Mouse (Mus musculus): Measurements from ENCODE around the gene Ttc4.

The Ttc4 gene

DNA sequence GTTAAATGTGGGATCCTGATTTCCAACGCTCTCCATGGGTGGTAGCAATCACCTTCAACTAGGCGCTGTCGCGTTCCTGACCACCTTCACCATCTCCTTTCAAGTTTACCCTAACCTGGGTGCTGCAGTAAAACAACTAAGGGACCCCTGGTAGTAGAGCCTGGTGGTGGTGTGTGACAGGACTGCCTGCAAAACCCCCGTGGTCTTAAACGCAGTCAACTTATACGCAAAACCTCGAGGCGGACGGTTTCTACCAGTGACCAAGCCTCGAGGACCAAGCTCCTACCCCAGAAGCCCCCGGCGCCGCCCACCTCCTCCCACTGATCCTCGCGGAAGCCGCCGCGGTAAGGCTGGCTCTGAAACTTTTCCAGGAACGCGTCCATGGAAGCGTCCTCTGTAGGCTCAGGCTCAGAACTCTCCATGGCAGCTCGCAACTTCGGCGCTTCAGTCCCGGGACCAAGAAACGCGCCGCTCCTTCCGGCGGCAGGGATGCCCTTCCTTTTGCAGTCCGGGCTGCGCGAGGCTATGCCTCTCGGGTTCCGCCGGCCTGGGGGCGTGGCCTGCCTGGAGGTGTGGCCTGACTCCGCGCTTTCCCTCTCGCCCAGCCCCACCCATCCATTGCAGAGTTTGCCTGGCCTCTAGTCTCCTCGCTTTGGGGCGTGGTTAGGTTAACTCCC, at the start of gene Ttc4:
Gene Ttc4, minus strand, starts transcription at position 503 of the 677 bp plus-strand sequence.
- peak; percentile 86 to 92 for DNase-seq (ENCODE audit: low spot score in 2 of 2)

DNA sequence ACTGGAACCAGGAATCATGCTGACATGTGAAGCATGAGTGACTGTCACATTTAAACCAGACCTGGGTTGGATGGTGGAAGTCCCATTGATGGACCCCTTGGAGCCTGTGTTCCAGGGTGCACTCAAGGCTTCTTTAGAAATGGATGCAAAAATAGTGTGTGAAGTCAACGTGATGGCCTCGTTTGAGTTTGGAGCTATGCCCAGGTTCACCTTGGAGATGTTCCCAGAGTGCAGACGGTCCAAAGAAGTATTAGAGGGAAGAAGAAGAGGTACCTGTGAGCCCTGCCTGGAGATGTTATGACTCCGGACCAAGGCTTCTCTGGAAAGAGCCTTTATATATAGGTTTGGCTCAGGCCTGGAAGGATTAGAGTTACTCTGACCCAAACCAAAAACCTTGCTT, 41.9 kb upstream of the Ttc4 start:
- DNase-seq (ENCODE audit: low spot score in 2 of 2) = no peak

DNA sequence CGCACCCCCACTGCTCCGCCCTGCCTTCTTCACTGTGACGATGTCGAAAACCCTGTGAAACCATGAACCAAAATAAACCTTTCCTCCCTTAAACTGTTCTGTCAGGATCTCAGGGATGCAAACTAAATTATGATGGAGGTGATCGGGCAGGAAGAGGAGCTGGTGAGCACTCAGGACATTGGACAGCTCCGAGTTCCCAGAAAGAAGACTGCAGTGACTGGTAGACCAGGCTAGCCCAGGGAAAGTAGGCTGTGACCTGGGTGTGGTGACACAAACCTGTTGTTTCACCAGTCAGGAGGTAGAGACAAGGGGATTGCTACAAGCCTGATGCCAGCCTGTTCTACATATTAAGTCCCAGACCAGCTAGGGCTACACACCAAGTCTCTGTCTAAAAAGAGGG, 34.9 kb upstream of the Ttc4 start:
- DNase-seq (ENCODE audit: low spot score in 2 of 2) = no peak

DNA sequence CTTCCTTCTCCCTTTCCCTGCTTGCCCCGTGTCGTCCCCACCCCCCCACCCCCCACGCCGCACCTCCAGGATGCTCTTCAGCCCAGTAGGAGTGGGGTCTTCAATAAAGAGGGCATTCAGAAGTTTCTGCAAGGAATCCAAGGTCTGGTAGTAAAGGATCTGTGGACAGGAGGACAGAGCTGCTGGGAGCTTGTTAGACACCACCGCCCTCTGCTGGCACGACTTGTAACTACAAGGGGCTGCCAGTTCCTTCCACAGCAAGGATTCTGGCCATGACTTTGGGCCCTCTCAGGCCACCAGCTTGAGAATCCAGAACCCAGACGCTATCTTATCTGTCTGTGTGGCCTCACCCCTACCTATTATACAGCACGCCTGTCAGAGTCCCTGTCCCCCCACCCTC, 29.7 kb upstream of the Ttc4 start:
- DNase-seq (ENCODE audit: low spot score in 2 of 2) = peak; percentile 62 to 85

DNA sequence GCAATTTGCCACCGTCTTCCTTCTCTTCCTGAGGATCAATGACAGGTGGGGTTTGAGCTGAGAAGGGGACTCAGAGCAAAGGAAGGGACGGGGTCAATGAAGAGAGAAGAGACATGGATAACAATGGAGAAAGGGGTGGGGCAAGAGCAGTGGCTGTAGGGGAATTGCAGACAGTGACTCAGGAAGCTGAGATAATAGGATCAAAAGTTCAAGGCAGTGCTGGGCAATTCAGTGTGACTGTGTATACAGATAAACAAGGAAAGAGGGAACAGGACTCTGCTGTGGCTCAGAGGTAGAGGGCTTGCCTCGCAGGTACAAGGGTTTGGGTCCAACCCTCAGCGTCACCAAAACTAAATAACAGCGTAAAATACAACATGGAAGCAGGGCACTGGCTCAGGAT, 29.2 kb upstream of the Ttc4 start:
- DNase-seq (ENCODE audit: low spot score in 2 of 2) = no peak

DNA sequence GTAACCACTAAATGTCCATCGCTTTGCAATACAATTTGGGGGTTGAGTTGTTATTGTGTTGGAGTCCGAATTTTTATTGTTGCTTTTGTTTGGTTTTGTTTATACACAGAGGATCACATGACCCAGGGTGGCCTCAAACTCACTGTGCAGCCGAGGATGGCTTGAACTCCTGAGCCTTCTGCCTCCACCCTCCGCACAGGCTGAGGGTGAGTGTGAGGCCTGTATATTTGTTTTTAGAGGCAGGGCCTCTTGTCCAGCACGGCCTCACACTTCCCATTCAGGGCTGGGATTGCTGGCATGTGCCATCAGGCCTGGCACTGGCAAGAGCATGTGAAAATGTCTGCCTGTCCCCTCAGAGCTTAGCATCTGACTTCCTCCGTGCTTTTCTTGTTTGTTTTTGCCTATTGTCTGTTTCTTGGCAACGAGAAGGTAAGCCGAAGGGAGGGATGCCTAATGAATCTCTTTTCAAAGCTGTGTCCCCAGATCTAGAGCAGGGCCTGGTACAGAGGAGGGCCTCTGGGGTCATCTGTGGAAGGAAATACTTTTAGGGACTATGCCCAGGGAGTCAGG, 26.4 kb upstream of the Ttc4 start:
- DNase-seq (ENCODE audit: low spot score in 2 of 2) = no peak

DNA sequence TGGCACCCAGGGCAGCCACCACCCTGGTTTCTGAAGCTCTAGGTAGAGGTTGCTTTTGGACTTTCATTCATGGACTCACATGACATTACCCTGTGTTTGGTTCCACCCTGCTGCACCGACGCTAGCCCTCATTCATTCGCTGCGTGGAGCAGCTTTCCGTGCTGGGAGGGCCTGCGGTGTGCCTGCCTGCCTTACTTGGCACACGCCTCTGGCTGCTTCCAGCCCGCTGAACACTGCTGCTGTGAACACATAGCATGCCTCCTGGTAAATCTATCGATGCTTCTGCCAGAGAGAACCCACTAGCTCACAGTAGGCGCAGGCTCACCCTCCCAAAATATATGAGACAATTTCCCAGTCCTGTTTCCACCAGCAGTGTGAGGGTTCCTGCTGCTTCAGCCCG, 25.7 kb upstream of the Ttc4 start:
- DNase-seq (ENCODE audit: low spot score in 2 of 2) = no peak

DNA sequence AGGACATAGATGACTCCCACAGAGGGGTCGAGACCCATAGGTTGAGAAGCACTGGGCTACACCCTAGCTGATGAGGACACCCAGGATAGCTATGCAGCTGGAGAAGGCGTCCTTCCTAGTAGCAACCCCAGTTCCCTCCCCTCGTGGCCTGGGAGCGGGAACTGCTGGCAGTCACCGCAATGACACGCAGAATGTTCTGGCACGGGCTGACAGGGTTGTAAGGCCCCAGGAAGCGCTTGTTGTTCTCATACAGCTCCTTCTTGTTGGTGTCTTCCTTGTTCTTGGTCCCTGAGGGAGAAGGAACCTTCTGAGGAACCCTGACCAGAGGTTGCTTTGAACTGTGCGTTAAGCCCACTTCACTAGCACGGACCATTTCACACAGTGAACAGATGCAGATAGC, 25.2 kb upstream of the Ttc4 start:
- no peak for DNase-seq (ENCODE audit: low spot score in 2 of 2)

DNA sequence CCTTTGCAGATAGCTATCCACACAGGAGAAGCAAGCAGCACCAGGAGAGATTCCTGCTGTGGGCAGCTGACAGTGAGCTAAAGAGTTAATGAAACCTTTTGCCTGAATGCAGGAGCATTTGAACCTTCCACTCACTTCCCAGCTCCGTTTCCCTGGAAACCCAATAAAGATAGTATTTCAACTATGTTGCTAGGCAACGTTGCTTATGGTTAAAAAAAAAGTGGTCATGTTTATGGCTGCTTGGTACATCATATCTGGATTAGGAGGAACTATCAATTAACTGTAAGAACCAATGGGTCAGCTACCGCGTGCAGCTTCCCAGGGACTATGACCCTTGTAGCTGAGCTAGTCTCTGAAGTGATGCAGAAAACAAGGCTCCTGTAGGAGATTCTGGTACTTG, 22.1 kb upstream of the Ttc4 start:
- no peak for DNase-seq (ENCODE audit: low spot score in 2 of 2)

DNA sequence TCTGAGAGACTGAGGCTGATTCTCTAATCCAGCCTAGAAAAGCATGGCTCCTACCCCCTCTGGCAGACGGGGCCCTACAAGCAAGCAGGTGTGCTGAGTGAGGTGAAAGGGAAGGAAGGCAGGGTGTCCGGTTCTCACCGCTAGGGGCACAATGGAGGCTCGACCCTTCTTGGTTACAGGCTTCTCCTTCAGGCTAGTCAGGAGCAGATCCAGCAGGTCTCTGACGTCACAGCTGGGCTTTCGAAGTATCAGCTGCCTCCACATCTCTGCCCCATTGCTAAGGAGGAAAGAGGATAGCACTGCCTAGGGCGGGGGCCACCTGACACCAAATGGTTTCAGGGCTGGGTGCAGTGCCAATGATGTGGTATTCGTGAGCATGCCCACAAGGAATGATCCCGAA, 21.2 kb upstream of the Ttc4 start:
- DNase-seq (ENCODE audit: low spot score in 2 of 2) = no peak

DNA sequence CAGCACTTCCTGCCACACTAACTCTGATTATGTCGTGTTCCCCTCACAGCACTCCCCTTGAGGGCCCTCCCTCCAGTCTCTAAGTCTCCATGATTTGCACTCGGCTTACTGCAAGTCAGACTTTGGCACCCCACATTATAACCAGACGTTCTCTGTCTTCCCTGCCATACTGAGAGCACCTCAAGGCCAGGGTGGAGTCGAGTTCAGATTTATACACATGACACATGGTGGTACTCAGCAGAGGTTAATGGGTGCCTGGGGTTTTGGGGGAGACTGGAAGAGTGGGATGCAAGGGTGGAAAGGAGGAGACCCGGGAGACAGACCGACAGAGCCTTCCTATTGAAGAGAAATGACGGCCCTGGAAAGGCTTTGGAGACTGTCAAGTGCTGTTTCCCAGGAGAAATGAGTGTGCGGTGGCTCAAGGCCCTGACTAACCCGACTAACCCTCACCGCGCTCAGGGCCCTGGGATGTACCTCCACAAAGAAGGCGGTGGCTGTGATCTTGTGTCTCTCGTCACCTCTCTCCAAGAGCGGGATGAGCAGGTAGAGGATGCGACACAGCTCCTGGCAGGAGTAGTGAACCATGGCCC, 15.2 kb upstream of the Ttc4 start:
- DNase-seq (ENCODE audit: low spot score in 2 of 2) = no peak

DNA sequence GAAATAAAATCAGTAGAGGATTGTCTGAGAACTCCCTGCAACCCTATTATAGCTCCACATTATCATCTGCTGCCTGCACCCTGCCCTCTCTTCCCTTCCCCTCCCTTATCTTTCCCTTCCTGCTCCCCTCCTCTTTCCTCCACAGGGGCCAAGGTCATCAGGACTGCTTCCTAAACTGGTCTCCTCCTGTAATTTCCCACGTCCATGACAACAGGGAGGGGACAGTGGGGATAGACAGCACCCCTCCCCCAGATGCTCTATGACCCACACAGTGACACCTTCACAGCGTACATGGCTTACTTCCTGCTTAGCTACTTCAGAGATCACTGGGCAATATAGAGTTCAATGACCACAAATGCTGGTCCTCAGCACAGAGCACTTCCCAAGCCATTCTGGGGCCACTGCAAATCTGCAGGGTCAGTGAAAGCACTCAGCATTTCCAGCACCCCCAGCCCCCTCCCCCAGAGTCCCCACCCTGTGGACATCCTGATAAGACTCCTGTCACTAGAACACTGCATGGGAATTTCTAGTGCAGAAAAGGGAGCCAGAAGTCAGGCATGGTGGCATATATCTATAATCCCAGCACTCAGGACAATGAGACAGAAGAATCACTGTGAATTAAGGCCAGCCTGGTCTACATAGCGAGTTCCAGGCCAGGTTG, 10.0 kb upstream of the Ttc4 start:
- DNase-seq (ENCODE audit: low spot score in 2 of 2) = no peak

DNA sequence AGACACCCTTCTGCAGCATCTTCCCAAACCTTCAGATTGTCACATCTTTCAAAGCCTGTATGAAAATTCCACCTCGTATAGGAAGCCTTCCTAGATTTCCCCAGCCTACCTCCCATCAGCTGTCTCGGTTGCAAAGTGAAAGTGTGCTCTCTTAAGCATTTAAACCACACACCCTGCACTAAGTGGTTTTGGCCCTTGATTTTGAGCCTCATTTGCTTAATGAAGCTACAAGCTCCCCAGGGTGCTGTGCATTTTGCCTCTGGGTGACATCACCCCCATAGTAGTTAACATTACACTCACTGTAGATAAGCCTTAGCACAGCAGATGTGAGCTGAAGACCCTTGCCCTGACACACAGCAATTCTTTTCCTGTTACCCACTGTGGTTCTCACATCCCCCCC, 2.2 kb upstream of the Ttc4 start:
- DNase-seq (ENCODE audit: low spot score in 2 of 2) = no peak

DNA sequence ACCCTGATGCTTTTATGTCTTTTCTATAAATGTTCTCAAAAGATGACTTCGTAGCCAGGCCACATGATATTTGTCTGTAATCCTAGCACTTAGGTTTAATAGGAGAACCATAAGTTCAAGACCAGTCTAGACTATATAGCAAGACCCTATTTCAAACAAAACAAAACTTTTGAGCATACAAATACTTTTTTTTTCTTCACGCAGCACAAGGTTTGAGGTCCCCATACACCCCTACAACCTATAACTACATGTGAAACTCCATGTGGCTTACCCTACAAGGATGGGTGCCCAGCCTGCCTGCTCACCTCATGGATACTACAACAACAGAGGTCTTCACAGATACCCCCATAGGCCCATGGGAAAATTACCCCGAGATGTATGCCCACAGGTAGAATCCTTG, 408 bp upstream of the Ttc4 start:
- DNase-seq (ENCODE audit: low spot score in 2 of 2) = no peak

DNA sequence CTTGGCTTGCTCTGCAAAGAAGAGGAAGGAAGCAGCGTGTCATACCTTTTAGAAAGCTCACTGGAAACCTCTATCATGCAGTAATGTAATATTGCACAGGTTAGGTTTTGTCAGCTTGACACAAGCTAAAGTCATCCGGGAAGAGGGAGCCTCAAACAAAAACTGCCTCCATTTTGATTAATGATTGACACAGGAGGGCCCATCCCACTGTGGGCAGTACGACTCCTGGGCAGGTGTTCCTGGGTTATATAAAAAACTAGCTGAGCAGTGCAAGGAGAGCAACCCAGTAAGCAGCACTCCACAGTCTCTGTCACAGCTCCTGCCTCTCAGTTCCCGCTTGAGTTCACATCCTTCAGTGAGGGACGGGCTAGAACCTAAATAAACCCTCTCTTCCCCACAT, 2.0 kb downstream of the Ttc4 start:
- DNase-seq (ENCODE audit: low spot score in 2 of 2) = no peak

DNA sequence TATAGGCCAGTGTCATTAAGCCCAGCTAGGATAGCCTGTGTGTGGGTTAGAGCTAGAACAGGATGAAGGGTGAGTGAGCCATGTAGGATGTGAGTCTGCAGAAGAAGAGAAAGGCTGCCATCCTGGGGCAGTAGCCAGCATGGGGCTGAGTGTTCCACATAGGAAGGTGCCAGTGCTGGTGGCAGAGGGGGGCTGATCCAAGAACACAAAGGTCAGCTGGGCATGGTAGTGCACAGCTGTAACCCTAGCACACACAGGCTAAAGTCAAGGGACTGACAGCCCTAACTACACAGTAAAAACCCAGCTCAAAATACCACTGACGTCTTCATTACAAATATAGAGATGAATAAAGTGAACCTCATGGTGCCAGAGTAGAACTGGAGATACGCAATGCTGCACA, 12.2 kb downstream of the Ttc4 start:
- no peak for DNase-seq (ENCODE audit: low spot score in 2 of 2)

DNA sequence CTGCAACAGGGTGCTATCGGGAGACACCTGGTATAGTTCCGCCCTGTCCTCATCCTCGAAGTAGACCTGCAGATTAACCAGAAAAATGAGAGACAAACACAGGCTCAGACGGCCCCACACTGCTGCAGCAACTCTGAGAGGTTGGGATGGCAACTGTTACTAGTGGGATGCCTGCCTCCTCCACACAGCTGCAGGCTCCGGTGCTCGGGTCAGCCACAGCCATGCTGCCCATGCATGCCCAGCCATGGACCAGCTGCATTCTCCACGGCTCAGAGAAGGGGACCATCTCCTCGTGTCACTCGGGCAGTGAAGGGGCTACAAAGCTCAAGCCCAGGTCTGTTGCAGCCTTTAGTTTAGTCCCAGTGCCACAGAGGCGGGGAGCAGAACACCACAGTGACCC, 13.1 kb downstream of the Ttc4 start:
- no peak for DNase-seq (ENCODE audit: low spot score in 2 of 2)

DNA sequence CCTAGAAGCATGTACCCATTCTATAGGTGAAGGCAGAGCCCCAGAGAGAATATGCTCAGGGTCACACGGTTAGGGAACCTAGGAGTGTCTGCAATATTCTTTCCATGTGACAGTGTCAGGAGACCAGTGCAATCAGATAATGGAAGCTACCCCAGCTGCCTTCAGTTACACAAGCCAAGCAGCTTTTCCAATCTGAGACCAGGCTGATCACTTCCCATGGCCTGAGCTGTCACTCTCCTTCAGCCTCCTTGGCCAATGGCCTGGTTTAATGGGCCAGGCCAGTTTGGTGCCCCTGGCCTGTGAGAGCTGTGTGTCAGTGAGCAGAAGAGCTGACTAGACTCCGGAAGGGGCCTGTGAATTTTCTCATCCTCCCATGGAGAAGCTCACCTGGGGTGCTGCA, 13.5 kb downstream of the Ttc4 start:
- no peak for DNase-seq (ENCODE audit: low spot score in 2 of 2)

DNA sequence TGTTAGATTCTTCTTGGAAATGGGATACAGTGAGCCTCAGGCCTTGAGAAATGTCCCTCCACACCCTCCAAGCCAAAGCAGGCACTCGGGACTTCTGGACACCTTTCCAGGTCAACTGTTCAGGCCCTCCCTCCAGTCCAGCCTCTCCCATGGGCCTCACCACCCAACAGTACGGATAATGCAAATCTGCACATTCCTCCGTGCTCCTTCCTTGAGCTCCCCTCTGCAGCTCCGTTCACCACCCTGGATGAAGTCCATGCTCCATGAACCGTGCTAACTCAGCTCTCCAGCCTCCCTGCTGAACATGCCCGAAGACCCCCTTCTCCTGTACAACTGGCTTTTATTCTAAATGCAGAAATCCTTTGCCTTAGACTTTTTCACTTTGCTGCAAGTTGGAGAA, 14.0 kb downstream of the Ttc4 start:
- DNase-seq (ENCODE audit: low spot score in 2 of 2) = no peak

DNA sequence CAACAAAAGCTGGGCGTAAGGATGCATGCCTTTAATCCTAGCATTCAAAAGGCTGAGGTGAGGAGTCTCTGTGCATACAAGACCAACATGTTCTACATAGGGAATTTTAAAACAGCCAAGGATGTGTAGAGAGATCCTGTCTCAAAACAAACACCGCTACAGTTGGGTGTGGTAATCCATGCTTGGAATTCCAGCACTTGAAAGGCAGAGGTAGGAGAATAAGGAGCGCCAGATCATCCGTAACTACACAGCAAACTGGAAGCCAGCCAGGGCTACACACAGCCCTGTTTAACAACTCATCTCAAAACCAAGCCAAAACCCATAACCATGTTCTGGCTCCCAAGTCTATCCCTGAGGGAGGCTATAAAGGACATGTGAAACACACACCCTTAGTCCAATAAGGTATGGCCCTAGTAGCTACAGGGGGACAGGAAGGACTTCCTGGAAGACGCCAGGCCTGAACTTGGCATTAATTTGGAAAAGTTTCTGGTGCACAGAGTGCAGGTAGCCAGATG, 14.7 kb downstream of the Ttc4 start:
- DNase-seq (ENCODE audit: low spot score in 2 of 2) = no peak

DNA sequence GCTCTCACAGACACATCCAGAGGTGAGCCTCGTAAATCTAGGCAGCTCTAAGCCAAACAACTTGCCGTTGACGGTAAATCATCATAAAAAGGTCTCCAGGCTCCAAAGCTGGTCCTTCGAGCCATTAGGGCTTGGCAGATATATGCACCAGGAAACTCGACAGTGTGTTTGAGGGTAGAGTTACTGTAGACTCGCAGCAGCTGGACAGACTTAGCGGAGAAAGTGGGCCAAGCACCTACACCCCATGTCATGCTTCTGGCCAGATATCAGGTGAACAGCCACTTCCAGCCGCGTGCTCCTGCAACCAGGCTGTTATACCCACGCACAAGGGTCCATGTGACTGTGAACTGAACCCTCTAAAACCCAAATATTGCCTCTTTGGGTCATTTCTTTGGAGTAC, 23.1 kb downstream of the Ttc4 start:
- no peak for DNase-seq (ENCODE audit: low spot score in 2 of 2)

DNA sequence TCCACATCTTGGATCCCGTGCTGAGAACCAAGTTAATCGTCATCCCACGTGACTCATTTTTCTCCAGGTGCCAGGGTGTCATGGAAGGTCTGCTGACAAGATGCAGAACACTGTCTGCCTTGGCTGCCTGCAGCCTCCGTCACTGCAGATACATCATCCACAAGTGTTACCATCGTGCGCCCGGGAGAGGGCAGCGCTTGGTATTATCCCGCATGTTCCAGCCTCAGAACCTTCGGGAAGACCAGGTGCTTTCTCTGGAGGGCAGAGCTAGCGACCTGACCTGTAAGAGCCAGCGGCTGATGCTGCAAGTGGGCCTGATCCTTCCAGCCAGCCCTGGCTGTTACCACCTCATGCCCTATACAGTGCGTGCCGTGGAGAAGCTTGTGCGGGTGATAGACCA, 25.7 kb downstream of the Ttc4 start:
- no peak for DNase-seq (ENCODE audit: low spot score in 2 of 2)

DNA sequence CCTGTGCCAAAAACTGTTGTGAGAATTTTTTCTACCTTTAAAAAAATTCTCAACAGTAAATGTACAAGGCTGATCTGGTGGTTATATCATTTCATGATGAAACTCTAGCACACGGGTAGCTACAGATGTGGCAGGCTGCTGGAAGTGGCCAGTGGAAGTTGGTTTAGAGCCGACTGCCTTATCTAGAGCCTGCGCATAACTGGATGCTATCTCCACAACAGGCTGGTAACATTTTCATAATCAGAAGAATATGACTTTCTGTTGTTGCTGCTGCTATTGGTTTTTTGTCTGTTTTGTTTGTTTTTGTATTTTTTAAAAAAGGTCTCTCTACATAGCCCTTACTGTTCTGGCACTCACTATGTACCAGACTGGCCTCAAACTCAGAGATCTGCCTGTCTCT, 26.2 kb downstream of the Ttc4 start:
- no peak for DNase-seq (ENCODE audit: low spot score in 2 of 2)
